In genomic region chr19:32906820-32907219, GRCm38 (mm10) we compare ENCODE assay signal across 18 mouse cellular contexts.
DNase-seq lines count a peak whose midpoint lies in the region.
"Had no signal": no experiment of that assay in that cellular context is flagged by ENCODE, and none has a peak within 500 bp of the region (broad histone marks: within the 10 kb centered on the region; RNA-seq: fewer than 3 reads in every experiment).

No protein-coding gene starts in this region.

- DNase-seq in heart, adult 11 months, result peak; percentile 96
- no peak for DNase-seq in heart, embryonic 10.5 days (ENCODE audit: low spot score)
- peak; percentile 13 to 22 for DNase-seq in left cerebral cortex, postnatal 25 days (ENCODE audit: low spot score in 2 of 2)
- no peak for DNase-seq in left cerebral cortex, postnatal 36 days (ENCODE audit: low spot score in 2 of 2)
- peak; percentile 26 to 31 for DNase-seq in spleen, postnatal 36 days (ENCODE audit: low spot score in 2 of 2)
- DNase-seq in spleen, postnatal 10 days (ENCODE audit: low spot score in 2 of 2), result no peak
- peak; percentile 15 to 19 for DNase-seq in thymus, postnatal 36 days
- no peak for DNase-seq in frontal cortex, postnatal 25 days (ENCODE audit: low spot score in 2 of 2)
- DNase-seq: adrenal gland, postnatal 36 days; cerebellum, adult 18-20 months; kidney, adult 18-20 months had no signal

- H3K27ac ChIP-seq in heart, embryonic 10.5 days, result no peak overlapping the region
- H3K27ac ChIP-seq: forebrain, embryonic 13.5 days; midbrain, embryonic 12.5 days; stomach, postnatal 0 days had no signal

- H3K4me3 ChIP-seq in heart, embryonic 10.5 days, result no peak overlapping the region
- H3K4me3 ChIP-seq: embryonic facial prominence, embryonic 15.5 days; forebrain, embryonic 13.5 days; hindbrain, embryonic 13.5 days; limb, embryonic 10.5 days; midbrain, embryonic 12.5 days; myocyte had no signal

- no peaks in the 10 kb centered on the region for H3K27me3 ChIP-seq in heart, embryonic 10.5 days (ENCODE audit: insufficient read depth, poor library complexity, severe bottlenecking)
- H3K27me3 ChIP-seq: embryonic facial prominence, embryonic 15.5 days; forebrain, embryonic 13.5 days; hindbrain, embryonic 13.5 days had no signal

- peaks cover 16% of the 10 kb centered on the region for H3K4me1 ChIP-seq in heart, embryonic 10.5 days
- H3K4me1 ChIP-seq: forebrain, embryonic 13.5 days; midbrain, embryonic 12.5 days had no signal

- H3K36me3 ChIP-seq in heart, embryonic 10.5 days, result no peaks in the 10 kb centered on the region
- H3K36me3 ChIP-seq: embryonic facial prominence, embryonic 15.5 days; hindbrain, embryonic 13.5 days; limb, embryonic 10.5 days; midbrain, embryonic 12.5 days had no signal

- 65% methylated on average over 5 of the region's 5 CpGs for WGBS in heart, embryonic 10.5 days

- H3K9me3 ChIP-seq in heart, embryonic 10.5 days, result no peaks in the 10 kb centered on the region
- H3K9me3 ChIP-seq: embryonic facial prominence, embryonic 15.5 days; forebrain, embryonic 13.5 days; hindbrain, embryonic 13.5 days; limb, embryonic 10.5 days; midbrain, embryonic 12.5 days had no signal

- intact Hi-C loops in left cerebral cortex, postnatal 25 days (cut with DNase I), result loop anchor here (5.0 kb wide), 1 partner anchor 45 kb away; no protein-coding TSS in a partner anchor
- intact Hi-C loops in left cerebral cortex, postnatal 36 days (cut with DNase I), result loop anchor here (5.0 kb wide), 1 partner anchor 150 kb away; the partner anchor contains the start of gene Pten

Comparison
In these comparisons a context has a peak if more than half of its experiments do, and no peak if none do; other contexts are left out.
1. DNase-seq: peak in heart, adult 11 months (single experiment), left cerebral cortex, postnatal 25 days (2 of 2), spleen, postnatal 36 days (2 of 2) and thymus, postnatal 36 days (2 of 2); none in heart, embryonic 10.5 days (single experiment), left cerebral cortex, postnatal 36 days (0 of 2), spleen, postnatal 10 days (0 of 2) and frontal cortex, postnatal 25 days (0 of 2).